Mouse (Mus musculus) B cell, adult (primary cell): ENCODE data around the gene Gm42791. TPM values are rescaled to one million over a fixed set of nuclear protein-coding genes. Genes with fewer than 3 reads are reported as not detected.

ENCODE experiments used
- total RNA-seq: library from RNA; stranded (reverse); gene quantifications from 4 replicates; pipeline ENCODE4 v1.2.4, GENCODE M21; 2023; ENCODE audit not compliant: inconsistent age

Gm42791 gene
- total RNA-seq, result 1.3 to 7.3 TPM (median 2.7 TPM) in 3 of 4 replicates, not detected in the other

DNA sequence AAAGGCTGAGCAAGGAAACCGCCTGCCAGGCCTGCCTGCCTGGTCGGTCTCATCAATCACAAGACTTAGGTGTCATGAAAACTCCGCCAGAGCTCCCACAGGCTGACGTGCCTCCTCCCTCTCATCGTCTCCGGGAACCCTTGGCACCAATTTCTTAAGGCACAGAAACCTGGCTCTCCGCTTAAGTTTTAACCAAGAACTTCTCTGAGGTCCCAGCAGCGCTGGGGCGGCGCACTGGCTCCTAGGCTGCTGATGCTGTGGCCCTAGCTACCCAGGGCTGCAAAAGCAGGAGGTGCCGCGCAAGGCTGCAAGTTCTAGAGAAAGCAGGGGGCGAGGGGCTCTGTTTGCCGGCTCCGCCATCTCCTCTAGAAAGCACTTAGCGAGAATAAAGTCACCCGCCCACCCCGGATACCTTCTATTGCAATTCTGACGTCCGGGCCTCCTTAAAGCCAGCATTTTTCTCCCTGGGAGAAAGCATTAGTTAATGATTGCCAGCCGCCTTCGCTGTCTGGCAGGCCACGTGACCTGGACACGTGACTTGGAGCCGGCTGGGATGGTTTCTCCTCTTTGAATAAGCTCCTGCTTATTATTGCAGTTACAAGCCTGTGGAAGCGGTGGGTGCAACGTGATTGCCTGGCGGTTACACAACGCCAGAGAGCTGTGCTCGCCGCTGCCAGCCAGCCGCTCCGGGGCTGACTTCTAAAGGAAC, at the start of gene Gm42791:
Gm42791 (minus strand) TSS at position 442 of the 709 bp plus-strand sequence.

DNA sequence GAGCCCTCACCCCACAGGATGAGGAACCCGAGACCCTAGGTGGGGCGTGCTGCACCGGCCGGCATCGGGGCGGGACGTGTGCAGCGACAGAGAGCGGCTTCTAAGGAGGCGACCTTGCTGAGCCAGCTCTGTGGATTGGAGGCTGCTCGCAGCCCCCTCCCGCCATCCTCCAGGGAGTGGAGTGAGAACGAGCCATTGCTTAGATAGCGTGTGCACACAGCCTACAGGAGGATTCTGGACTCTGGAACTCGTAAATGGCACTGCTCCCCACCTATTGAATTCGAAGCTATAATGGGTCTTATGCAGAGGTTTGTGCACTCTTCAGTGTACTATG, 65.9 kb downstream of the Gm42791 start, which contains the start of gene Katnal1:
Katnal1 (minus strand) TSS at position 205 of the 334 bp plus-strand sequence.

Other genes starting within 250 kb of the Gm42791 start
- 6.0 to 10.4 TPM (median 6.1 TPM) in 4 replicates for gene Katnal1, start 65.8 kb downstream of the Gm42791 start, total RNA-seq
- gene Uspl1, start 189.2 kb upstream of the Gm42791 start, total RNA-seq, result 86.4 to 96.0 TPM (median 91.1 TPM) in 4 replicates
- gene Hmgb1, start 189.3 kb upstream of the Gm42791 start, total RNA-seq, result 678 to 712 TPM (median 696 TPM) in 4 replicates